Mouse (Mus musculus): ENCODE results near the gene Arhgef12.

GRCm38 (mm10) chr9:42995298-42995697, 111.7 kb downstream of the Arhgef12 start:
- TF ChIP-seq CTCF (conservative IDR thresholded peaks at IDR 0.05; ENCODE audit: insufficient read depth, insufficient read length, low read depth, low read length) (no peak), POLR2A (IDR thresholded peaks at IDR 0.05; ENCODE audit: low read depth, low read length) (no peak)

Data from kidney, adult 2 months (tissue).